Mouse (Mus musculus): ENCODE measurements at regions not wholly inside any gene's neighbourhood (a gene's known extent, or its start where the extent isn't known, plus 50 kb on each side); places are given as distances from the start of the nearest gene placed in this dataset.
"Not testable (repeated sequence)": the region's sequence is repeated elsewhere in the genome, so short reads cannot be mapped to it uniquely, and the experiment has no call there.

GRCm38 (mm10) chr8:71816272-71817034 is 65.4 kb upstream of the Zfp709 start:
- not testable (repeated sequence) for TF ChIP-seq GATA1 (IDR thresholded peaks at IDR 0.05; ENCODE audit: borderline replicate concordance, low read length); FLI1 (IDR thresholded peaks at IDR 0.05; ENCODE audit: low read length)
